Mouse (Mus musculus): ENCODE data around the gene Cltb. TPM values are rescaled to one million over a fixed set of nuclear protein-coding genes. Genes with fewer than 3 reads are reported as not detected.

The Cltb gene
- polyA plus RNA-seq (2017; shearing (Covaris generic)): 10 to 100 TPM; 20.5 to 59.0 TPM

DNA sequence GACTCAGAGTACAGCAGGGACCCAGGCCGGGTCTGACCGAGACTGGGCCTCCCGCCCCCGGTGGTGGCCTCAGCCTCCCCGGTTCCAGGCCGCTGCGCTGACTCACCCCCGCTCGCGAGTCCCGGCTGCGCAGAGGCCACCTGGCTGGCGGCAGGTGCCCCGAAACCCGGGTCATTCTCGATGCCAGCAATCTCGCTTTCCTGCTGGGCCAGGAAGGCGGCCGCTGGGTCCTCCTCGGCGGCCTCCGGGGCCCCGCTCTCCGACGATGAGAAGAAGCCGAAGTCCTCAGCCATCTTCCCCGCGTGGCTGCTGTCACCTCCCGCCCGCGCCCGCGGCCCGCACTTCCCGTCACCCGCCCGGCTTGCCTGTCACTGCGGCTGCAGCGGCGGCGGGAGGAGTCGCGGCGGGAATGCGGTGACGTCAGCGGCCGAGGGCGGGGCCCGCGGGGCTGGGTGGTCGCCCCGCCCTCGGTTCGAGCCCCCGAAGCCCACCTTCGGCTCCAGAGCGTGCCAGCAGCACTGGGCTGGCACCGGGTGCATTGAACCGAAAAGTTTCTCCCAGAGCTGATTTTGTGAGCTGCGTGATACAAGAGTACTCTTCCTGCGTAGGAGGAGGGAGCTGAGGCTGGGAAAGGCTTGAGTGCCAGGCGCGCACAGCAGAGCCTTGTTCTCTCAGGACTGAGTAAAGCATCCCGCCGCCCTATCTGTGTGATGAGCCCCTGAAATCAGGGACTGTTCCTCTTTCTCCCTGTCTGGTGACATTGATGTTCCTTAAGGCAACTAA, at the start of gene Cltb:
Gene Cltb (minus strand): TSS at position 373 of the 783 bp plus-strand sequence.

DNA sequence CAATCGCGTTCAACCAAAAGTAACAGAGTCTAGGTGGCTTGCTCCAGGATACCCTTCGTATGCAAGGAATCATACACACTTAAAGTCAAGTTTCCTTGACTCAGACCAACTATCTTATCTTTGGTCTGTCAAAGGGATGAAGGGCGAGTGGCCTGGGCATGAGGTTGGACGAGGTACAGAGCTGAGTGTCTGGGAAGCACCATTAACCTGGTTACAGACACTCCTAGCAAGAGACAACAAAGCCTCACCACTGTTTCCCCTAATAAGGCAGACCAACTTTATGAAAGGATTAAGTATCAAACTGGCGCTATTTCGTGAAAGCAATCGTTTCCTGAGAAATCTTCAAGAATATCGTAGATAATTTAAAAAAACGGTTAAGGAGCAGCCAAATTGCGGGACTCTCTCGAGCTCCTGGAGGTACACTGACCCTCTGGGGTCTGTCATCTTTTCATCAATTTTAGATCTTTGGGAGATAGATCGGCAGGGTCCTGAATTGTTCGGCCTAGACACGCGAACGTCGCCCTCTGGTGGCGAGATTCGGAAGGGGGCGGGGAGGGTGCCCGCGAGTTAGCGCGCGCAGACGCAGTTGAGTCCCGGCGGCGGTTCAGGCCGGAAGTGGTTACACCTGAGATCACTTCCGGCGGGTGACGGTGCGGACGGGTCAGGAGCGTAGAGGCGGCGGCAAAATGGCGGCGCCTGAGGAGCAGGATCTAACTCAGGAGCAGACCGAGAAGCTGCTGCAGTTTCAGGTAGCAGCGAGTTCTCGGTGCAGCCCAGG, 10.2 kb upstream of the Cltb start, which contains the start of gene Faf2:
Gene Faf2 (plus strand): TSS at position 630 of the 778 bp plus-strand sequence.

GRCm38 (mm10) chr13:54589996-54590951, 20.9 kb downstream of the Cltb start, which contains the start of the genes Nop16 and Higd2a:
Gene Nop16 (minus strand): TSS chr13:54590090.
Gene Higd2a (plus strand): TSS chr13:54590207.

DNA sequence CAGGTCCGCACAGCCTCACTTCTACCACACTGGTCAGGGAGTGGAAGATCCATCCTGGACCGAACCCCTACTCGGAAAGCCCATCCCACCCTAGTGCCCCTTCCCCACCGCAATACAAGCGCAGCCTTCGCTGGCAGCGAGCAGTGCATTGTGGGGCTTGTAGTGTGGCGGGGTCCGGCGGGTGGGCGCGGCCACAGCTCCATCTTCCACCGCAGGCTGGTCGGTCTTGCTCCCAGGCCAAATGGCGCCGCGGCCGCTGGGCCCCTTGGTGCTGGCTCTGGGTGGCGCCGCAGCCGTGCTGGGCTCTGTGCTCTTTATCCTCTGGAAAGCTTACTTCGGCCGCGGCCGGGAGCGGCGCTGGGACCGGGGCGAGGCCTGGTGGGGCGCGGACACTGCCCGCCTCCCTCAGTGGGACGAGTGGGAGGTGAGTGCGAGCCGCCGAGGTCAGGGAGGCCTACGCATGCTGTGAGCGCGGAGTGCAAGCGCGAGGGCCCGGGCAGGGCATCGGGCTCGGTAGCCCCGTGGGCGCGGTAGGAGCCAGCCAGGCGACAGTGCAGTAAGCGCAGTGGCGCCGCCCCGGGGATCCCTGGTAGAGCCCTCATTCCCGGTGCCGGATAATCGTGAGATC, 36.2 kb downstream of the Cltb start, which contains the start of gene Arl10:
Gene Arl10 (plus strand): TSS at position 162 of the 628 bp plus-strand sequence.

GRCm38 (mm10) chr13:54565201-54565581, 46.0 kb downstream of the Cltb start, which contains the start of gene 4833439L19Rik:
Gene 4833439L19Rik (minus strand): TSS chr13:54565435.

Other genes starting within 250 kb of the Cltb start
- gene Cplx2, start 240.0 kb downstream of the Cltb start, polyA plus RNA-seq (2017; shearing (Covaris generic)): under 1 TPM in 1 of 2 experiments, not detected in 1; 0.05 TPM
- 10 to 100 TPM; 40.7 to 55.1 TPM for gene Thoc3, start 142.5 kb downstream of the Cltb start, polyA plus RNA-seq (2017; shearing (Covaris generic))
- 10 to 100 TPM; 13.0 to 15.0 TPM for gene Simc1, start 107.6 kb downstream of the Cltb start, polyA plus RNA-seq (2017; shearing (Covaris generic))
- gene 4833439L19Rik, start 45.9 kb downstream of the Cltb start, polyA plus RNA-seq (2017; shearing (Covaris generic)): 10 to 100 TPM; 73.7 to 84.8 TPM
- gene Arl10, start 36.3 kb downstream of the Cltb start, polyA plus RNA-seq (2017; shearing (Covaris generic)): 1 to 10 TPM; 4.5 to 7.9 TPM
- gene Nop16, start 21.3 kb downstream of the Cltb start, polyA plus RNA-seq (2017; shearing (Covaris generic)): 10 to 100 TPM; 34.2 to 64.2 TPM
- 100 to 1,000 TPM; 201 to 236 TPM for gene Higd2a, start 21.1 kb downstream of the Cltb start, polyA plus RNA-seq (2017; shearing (Covaris generic))
- gene Faf2, start 10.4 kb upstream of the Cltb start, polyA plus RNA-seq (2017; shearing (Covaris generic)): 10 to 100 TPM; 65.1 to 66.9 TPM
- 10 to 100 TPM; 48.4 to 92.0 TPM for gene Rnf44, start 82.6 kb upstream of the Cltb start, polyA plus RNA-seq (2017; shearing (Covaris generic))
- gene Cdhr2, start 90.1 kb upstream of the Cltb start, polyA plus RNA-seq (2017; shearing (Covaris generic)): under 1 TPM in 1 of 2 experiments, not detected in 1; 0.09 TPM
- gene Gprin1, start 138.5 kb upstream of the Cltb start, polyA plus RNA-seq (2017; shearing (Covaris generic)): under 1 TPM in 1 of 2 experiments, not detected in 1; 0.04 TPM
- gene Sncb, start 155.3 kb upstream of the Cltb start, polyA plus RNA-seq (2017; shearing (Covaris generic)): under 1 TPM in 1 of 2 experiments, not detected in 1; 0.45 TPM
- gene Eif4e1b, start 172.7 kb upstream of the Cltb start, polyA plus RNA-seq (2017; shearing (Covaris generic)): not detected
- 1 to 10 TPM; 3.3 to 9.6 TPM for gene Tspan17, start 178.0 kb upstream of the Cltb start, polyA plus RNA-seq (2017; shearing (Covaris generic))

Data from activated CD4-positive, CD25-positive, alpha-beta regulatory T cell (primary cell).